Mouse (Mus musculus): ENCODE measurements at regions not wholly inside any gene's neighbourhood (a gene's known extent, or its start where the extent isn't known, plus 50 kb on each side); places are given as distances from the start of the nearest gene placed in this dataset.

DNA sequence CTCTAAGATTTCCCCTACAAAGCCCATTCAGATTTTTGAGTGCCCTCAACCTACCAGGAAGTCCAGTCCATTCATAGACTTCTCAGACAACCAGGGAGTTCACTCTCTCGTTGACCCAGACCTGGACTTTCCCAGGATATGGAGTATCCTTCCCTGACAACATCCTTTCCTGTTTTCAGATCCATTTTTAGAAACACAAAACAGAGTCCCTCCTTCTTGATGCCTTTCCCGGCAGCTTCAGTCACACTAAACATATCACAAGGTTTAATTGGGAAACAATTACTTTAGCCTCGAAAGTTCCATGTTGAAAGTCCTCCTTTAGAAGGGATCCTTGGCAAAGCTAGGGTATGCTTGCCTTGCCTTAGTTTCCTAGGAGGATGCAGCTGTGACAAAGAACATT lies 51.8 kb upstream of the Vash1 start:
- TF ChIP-seq TAL1 (conservative IDR thresholded peaks at IDR 0.05; ENCODE audit: low read depth, low read length) (no peak), GATA2 (IDR thresholded peaks at IDR 0.05; ENCODE audit: borderline replicate concordance, low read depth, low read length) (no peak), CTCF (IDR thresholded peaks at IDR 0.05; ENCODE audit: low read depth, low read length) (no peak), POLR2AphosphoS5 (IDR thresholded peaks at IDR 0.05; ENCODE audit: insufficient replicate concordance, low read depth, low read length) (no peak), GATA1 (IDR thresholded peaks at IDR 0.05; ENCODE audit: borderline replicate concordance, low read length) (no peak)
- Histone ChIP-seq H3K9me3 (replicated peaks) (no peaks in the 10 kb centered on the region), H3K36me3 (replicated peaks) (no peaks in the 10 kb centered on the region), H3K4me3 (ENCODE audit: low read depth, low read length) (no peak overlapping the region), H3K27me3 (ENCODE audit: insufficient read depth, low read length) (peaks cover 2% of the 10 kb centered on the region), H3K4me1 (ENCODE audit: insufficient read depth, low read depth, low read length) (no peaks in the 10 kb centered on the region)
- ATAC-seq (ENCODE audit: extremely low read depth, insufficient number of reproducible peaks, low FRiP score, poor library complexity, severe bottlenecking) = no peak
- no peak for DNase-seq (ENCODE audit: low spot score)

DNA sequence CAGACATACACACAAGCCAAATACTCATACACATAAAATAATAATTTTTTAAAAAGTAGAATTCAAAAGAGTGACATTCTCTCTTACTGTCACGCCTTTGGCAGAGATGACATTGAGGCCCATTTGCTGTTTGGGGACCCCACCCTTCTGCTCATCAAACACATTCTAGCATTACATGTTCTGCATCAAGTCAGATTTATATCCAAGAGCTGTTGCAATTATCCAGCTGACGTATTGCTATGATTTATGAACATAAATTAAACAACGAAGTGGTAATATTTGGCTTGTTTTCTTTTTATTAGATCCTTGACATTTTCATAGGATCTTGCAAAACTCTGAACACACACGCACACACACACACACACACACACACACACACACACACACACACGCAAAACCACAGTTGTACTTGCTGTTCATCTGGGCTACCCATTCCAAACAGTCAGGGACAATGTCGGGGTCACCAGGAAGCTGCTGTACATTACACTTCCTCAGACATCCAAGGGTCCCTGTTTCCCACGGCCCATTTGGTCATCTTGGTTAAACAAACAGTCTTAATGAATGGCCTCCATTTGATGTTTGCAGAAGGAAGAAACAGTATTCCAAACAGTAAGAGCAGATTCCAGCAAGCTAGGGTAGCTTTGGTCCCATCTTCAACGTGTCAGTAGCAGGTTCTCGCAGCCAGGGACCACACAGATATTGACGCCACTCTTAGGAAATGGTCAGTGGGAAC lies 50.3 kb upstream of the Vash1 start:
- no peak for ATAC-seq (ENCODE audit: extremely low read depth, insufficient number of reproducible peaks, low FRiP score, poor library complexity, severe bottlenecking)
- no peak for TF ChIP-seq GATA2 (IDR thresholded peaks at IDR 0.05; ENCODE audit: borderline replicate concordance, low read depth, low read length)
- no peak for TF ChIP-seq TAL1 (conservative IDR thresholded peaks at IDR 0.05; ENCODE audit: low read depth, low read length)
- TF ChIP-seq GATA1 (IDR thresholded peaks at IDR 0.05; ENCODE audit: borderline replicate concordance, low read length) = no peak
- no peak for TF ChIP-seq CTCF (IDR thresholded peaks at IDR 0.05; ENCODE audit: low read depth, low read length)
- no peak for TF ChIP-seq POLR2AphosphoS5 (IDR thresholded peaks at IDR 0.05; ENCODE audit: insufficient replicate concordance, low read depth, low read length)
- Histone ChIP-seq H3K36me3 (replicated peaks) (no peaks in the 10 kb centered on the region), H3K27me3 (ENCODE audit: insufficient read depth, low read length) (peaks cover 2% of the 10 kb centered on the region), H3K9me3 (replicated peaks) (no peaks in the 10 kb centered on the region), H3K4me1 (ENCODE audit: insufficient read depth, low read depth, low read length) (no peaks in the 10 kb centered on the region), H3K4me3 (ENCODE audit: low read depth, low read length) (no peak overlapping the region)
- DNase-seq (ENCODE audit: low spot score) = no peak

Data from G1E (cell line).